In the genomic region with DNA sequence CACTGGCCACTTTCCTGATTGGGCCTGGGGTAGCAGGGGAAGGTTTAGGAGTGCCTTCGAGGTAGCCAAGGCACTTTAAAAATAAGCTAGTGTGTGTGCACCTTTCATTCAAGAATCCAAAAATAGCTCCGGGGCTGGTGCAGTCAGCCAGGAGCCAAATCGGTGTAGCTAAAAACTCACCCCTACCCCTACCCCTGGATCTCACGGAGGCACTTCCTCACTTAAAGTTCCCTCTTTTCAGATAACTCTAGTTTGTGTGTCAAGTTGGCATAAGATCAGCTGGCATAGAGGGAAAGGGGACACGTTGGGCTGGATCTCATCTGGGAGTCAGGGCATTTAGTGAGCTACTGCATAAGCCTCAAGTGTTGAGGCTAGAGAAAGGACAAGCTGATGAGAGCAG, we compare ENCODE assay signal across 31 mouse cellular contexts. TPM values are rescaled to one million over a fixed set of nuclear protein-coding genes. Genes with fewer than 3 reads are reported as not detected.
DNase-seq lines count a peak whose midpoint lies in the region; ATAC-seq and TF ChIP-seq lines count a peak whose summit lies in the region.
"Had no signal": no experiment of that assay in that cellular context is flagged by ENCODE, and none has a peak within 500 bp of the region (broad histone marks: within the 10 kb centered on the region; RNA-seq: fewer than 3 reads in every experiment).

No protein-coding gene starts in this region.

- WGBS in heart, embryonic 10.5 days: 45% methylated on average over 5 of the region's 5 CpGs
- 37% methylated on average over 5 of the region's 5 CpGs for WGBS in heart, embryonic 15.5 days
- whole genome bisulfite sequencing in lung, adult 2 months: 59% methylated on average over 5 of the region's 5 CpGs

- TF ChIP-seq POLR2A in lung, adult 2 months (IDR thresholded peaks at IDR 0.05; ENCODE audit: borderline replicate concordance, extremely low read depth, low read depth, low read length): no peak

- no peaks in the 10 kb centered on the region for H3K9me3 ChIP-seq in heart, embryonic 10.5 days
- no peaks in the 10 kb centered on the region for H3K9me3 ChIP-seq in heart, embryonic 15.5 days (replicated peaks)
- H3K9me3 ChIP-seq: embryonic facial prominence, embryonic 12.5 days; forebrain, embryonic 10.5 days; hindbrain, embryonic 13.5 days; limb, embryonic 10.5 days; limb, embryonic 15.5 days; liver, embryonic 13.5 days; neural tube, embryonic 15.5 days had no signal

- H3K27me3 ChIP-seq in heart, embryonic 10.5 days (ENCODE audit: insufficient read depth, poor library complexity, severe bottlenecking): peaks cover 16% of the 10 kb centered on the region
- H3K27me3 ChIP-seq in heart, embryonic 15.5 days: peaks cover 12% of the 10 kb centered on the region; the same call in 1 of the 2 replicates

- H3K27ac ChIP-seq in heart, embryonic 10.5 days: peak overlapping the region; percentile 52; the same call in 1 of the 2 replicates
- H3K27ac ChIP-seq in heart, embryonic 15.5 days: peak overlapping the region; percentile 81
- H3K27ac ChIP-seq: embryonic facial prominence, embryonic 12.5 days; forebrain, embryonic 10.5 days; hindbrain, embryonic 13.5 days; kidney, postnatal 0 days; limb, embryonic 10.5 days; limb, embryonic 15.5 days; liver, embryonic 13.5 days; neural tube, embryonic 15.5 days had no signal

- intact Hi-C loops in gastrocnemius, postnatal 36 days (cut with DNase I): loop anchor here (5.0 kb wide), 1 partner anchor 52 kb away; the partner anchor contains the start of gene Bves

- peak; percentile 60 for ATAC-seq in heart, embryonic 15.5 days (replicated peaks; ENCODE audit: insufficient number of reproducible peaks, insufficient read depth, low FRiP score, low read depth)
- no peak for ATAC-seq in erythroblast, adult 5-6 weeks (replicated peaks; ENCODE audit: low FRiP score, poor library complexity, severe bottlenecking)
- ATAC-seq: intestine, embryonic 16.5 days had no signal

- TF ChIP-seq CTCF in lung, adult 2 months (IDR thresholded peaks at IDR 0.05; ENCODE audit: insufficient read depth, low read length): no peak

- H3K4me3 ChIP-seq in heart, embryonic 10.5 days: no peak overlapping the region
- no peak overlapping the region for H3K4me3 ChIP-seq in heart, embryonic 15.5 days
- no peak overlapping the region for H3K4me3 ChIP-seq in lung, adult 2 months (replicated peaks; ENCODE audit: extremely low read depth, low read depth, low read length)
- H3K4me3 ChIP-seq: embryonic facial prominence, embryonic 12.5 days; forebrain, embryonic 10.5 days; hindbrain, embryonic 13.5 days; limb, embryonic 10.5 days; limb, embryonic 15.5 days; liver, embryonic 13.5 days; neural tube, embryonic 15.5 days had no signal

- peak; percentile 15 for DNase-seq in gastrocnemius, postnatal 25 days
- no peak for DNase-seq in gastrocnemius, postnatal 36 days
- DNase-seq in heart, embryonic 10.5 days (ENCODE audit: low spot score): no peak
- DNase-seq in heart, postnatal 4 days: peak; percentile 36
- no peak for DNase-seq in adrenal gland, postnatal 25 days
- no peak for DNase-seq in lung, adult 2 months
- DNase-seq: adrenal gland, postnatal 10 days; cerebellum, adult 11-12 months; cerebellum, adult 9-11 months; embryo, embryonic 11 days; kidney, adult 8-10 months; layer of hippocampus, adult 9-11 months; liver, embryonic 13.5 days; lung, embryonic 14.5 days; lung, postnatal 14 days; midbrain, embryonic 14.5 days; retina, postnatal 1 day; right cerebral cortex, postnatal 14 days; thymus, postnatal 14 days had no signal

- H3K4me1 ChIP-seq in heart, embryonic 10.5 days: peaks cover 23% of the 10 kb centered on the region
- H3K4me1 ChIP-seq in heart, embryonic 15.5 days (replicated peaks): peaks cover 24% of the 10 kb centered on the region
- H3K4me1 ChIP-seq in lung, adult 2 months (ENCODE audit: control insufficient read depth, insufficient read depth, low read length): no peaks in the 10 kb centered on the region
- H3K4me1 ChIP-seq: embryonic facial prominence, embryonic 12.5 days; liver, embryonic 13.5 days had no signal

- H3K36me3 ChIP-seq in heart, embryonic 10.5 days: no peaks in the 10 kb centered on the region
- no peaks in the 10 kb centered on the region for H3K36me3 ChIP-seq in heart, embryonic 15.5 days
- H3K36me3 ChIP-seq: embryonic facial prominence, embryonic 12.5 days; forebrain, embryonic 10.5 days; hindbrain, embryonic 13.5 days; limb, embryonic 10.5 days; limb, embryonic 15.5 days; liver, embryonic 13.5 days; neural tube, embryonic 15.5 days had no signal

- peak overlapping the region; percentile 37 for H3K4me2 ChIP-seq in heart, embryonic 15.5 days
- H3K4me2 ChIP-seq: embryonic facial prominence, embryonic 12.5 days; hindbrain, embryonic 13.5 days; limb, embryonic 15.5 days; liver, embryonic 13.5 days; lung, embryonic 14.5 days; neural tube, embryonic 15.5 days had no signal

- no peak overlapping the region for H3K9ac ChIP-seq in heart, embryonic 15.5 days
- H3K9ac ChIP-seq: embryonic facial prominence, embryonic 12.5 days; hindbrain, embryonic 13.5 days; limb, embryonic 15.5 days; liver, embryonic 13.5 days; lung, embryonic 14.5 days; neural tube, embryonic 15.5 days had no signal

RNA-seq across cellular contexts. Expression of gene Bves, which starts 49.9 kb away (rescaled TPM):
- 10 to 100 TPM; 38.2 to 39.0 TPM for total RNA-seq in gastrocnemius, postnatal 25 days (2021)
- 10 to 100 TPM; 36.2 to 37.9 TPM for total RNA-seq in gastrocnemius, postnatal 36 days (2021)
- polyA plus RNA-seq in heart, embryonic 10.5 days (2016; fragmentation: Nextera tagmentation; extraction: Ambion mirVana): 32.6 and 52.1 TPM in 2 replicates
- 93.9 and 117 TPM in 2 replicates for polyA plus RNA-seq in heart, embryonic 15.5 days (2015; fragmentation: Nextera tagmentation; extraction: Ambion mirVana)
- 10 to 100 TPM; 83.4 to 85.3 TPM for total RNA-seq in heart, postnatal 4 days (2021)
- total RNA-seq in adrenal gland, postnatal 25 days (2021): 0.52 TPM in 1 of 2 replicates, not detected in the other
- 1.1 and 2.0 TPM in 2 replicates for polyA plus RNA-seq in lung, adult 2 months (2012; rRNA removed)
- total RNA-seq in erythroblast, adult 5-6 weeks (2015; ENCODE audit: low replicate concordance): not detected in 2 replicates
- not detected in 2 replicates for total RNA-seq in erythroblast, adult 5-6 weeks (2017; ENCODE audit: low replicate concordance)
- total RNA-seq: granulocyte monocyte progenitor cell, adult 5-6 weeks; MEL had no signal

Comparison
In these comparisons a context has a peak if more than half of its experiments do, and no peak if none do; other contexts are left out.
1. DNase-seq: peak in gastrocnemius, postnatal 25 days (single experiment) and heart, postnatal 4 days (single experiment); none in gastrocnemius, postnatal 36 days (0 of 2), heart, embryonic 10.5 days (single experiment), adrenal gland, postnatal 25 days (single experiment) and lung, adult 2 months (single experiment).
2. RNA of gene Bves, which starts 49.9 kb away (total RNA-seq): 83.4 to 85.3 TPM in heart, postnatal 4 days, 38.2 to 39.0 TPM in gastrocnemius, postnatal 25 days and 36.2 to 37.9 TPM in gastrocnemius, postnatal 36 days; 0.52 TPM in adrenal gland, postnatal 25 days and not detected in erythroblast, adult 5-6 weeks; every median in the first group is over 10 times any median in the second.